Mouse (Mus musculus) small intestine, adult 2 months (tissue): ENCODE data around the gene Nicn1.

Experiments used
- CTCF ChIP-seq: fragments of 200-500 bp; IDR thresholded peaks from 2 replicates; pipeline ENCODE4 v1.5.1; 2012; ENCODE audit warnings: low read depth, mild to moderate bottlenecking, control low read depth, inconsistent platforms, low read length, moderate library complexity, mixed read lengths; ENCODE audit not compliant: insufficient replicate concordance, insufficient read length; ENCODE audit errors: extremely low read depth
- POLR2A ChIP-seq: fragments of 200-500 bp; IDR thresholded peaks from 2 replicates; pipeline ENCODE4 v1.6.1; 2012; ENCODE audit warnings: low read depth, mild to moderate bottlenecking, control low read depth, inconsistent platforms, low read length, moderate library complexity

DNA sequence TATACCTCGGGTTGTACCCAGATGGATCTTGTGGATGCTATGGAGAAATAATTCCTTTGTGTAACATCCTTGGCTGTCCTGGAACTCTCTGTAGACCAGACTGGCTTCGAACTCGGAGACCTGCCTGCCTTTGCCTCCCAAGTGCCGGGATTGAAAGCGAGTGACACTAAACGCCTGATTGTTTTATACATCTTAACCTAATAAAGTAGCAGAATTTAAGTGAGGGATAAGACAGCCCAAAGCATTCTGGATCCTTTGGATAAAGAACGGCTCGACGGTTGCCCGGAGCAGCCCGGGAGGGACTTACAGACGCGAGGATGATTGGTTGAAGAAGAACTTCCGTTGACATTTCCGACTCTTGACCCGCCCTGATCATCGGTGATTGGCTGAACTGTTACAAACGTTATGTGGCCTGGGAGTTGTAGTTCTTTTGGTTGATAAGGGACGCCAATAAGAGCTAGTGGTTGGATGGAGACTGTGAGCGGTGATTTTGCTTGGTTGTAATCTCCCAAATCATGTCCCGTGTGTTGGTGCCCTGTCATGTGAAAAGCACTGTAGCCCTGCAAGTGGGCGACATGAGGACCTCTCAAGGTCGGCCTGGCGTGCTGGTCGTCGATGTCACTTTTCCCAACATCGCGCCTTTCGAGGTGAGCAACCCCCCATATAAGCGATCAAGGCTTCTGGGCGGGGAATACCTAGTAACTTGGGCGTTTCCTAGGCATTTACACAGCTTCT, at the start of gene Nicn1:
- TF ChIP-seq CTCF: no peak
- no peak for TF ChIP-seq POLR2A
